Mouse (Mus musculus) limb, embryonic 15.5 days (tissue): ENCODE results near the gene Nat8. TPM values are rescaled to one million over a fixed set of nuclear protein-coding genes. Genes with fewer than 3 reads are reported as not detected.
A peak's percentile ranks its signal among the peaks of the same experiment; 100 is the strongest.
"Not testable (repeated sequence)": the region's sequence is repeated elsewhere in the genome, so short reads cannot be mapped to it uniquely, and the experiment has no call there.

Source experiments
- ATAC-seq: fragments of 200-750 bp; cut with Nextera tagmentation; 2 replicates; pipeline ENCODE4 v1.8.0; 2017; ENCODE audit warnings: low read depth, moderate TSS enrichment; ENCODE audit not compliant: insufficient number of reproducible peaks, low FRiP score, low TSS enrichment
- H3K27ac ChIP-seq: fragments of 300-500 bp; sonication (generic); 2 replicates; pipeline ENCODE4 v1.5.1; 2015; ENCODE audit warnings: moderate library complexity, mild to moderate bottlenecking, inconsistent platforms
- H3K27me3 ChIP-seq: fragments of 300-500 bp; sonication (generic); 2 replicates; pipeline ENCODE4 v1.6.1; 2015; ENCODE audit warnings: inconsistent platforms
- H3K36me3 ChIP-seq: fragments of 300-500 bp; sonication (generic); 2 replicates; pipeline ENCODE4 v1.6.1; 2015; ENCODE audit warnings: inconsistent platforms
- H3K4me1 ChIP-seq: fragments of 300-500 bp; sonication (generic); 2 replicates; pipeline ENCODE4 v1.6.1; 2015; ENCODE audit warnings: inconsistent platforms
- H3K4me2 ChIP-seq: fragments of 300-500 bp; sonication (generic); 2 replicates; pipeline ENCODE4 v1.6.1; 2015; ENCODE audit warnings: mild to moderate bottlenecking, inconsistent platforms
- H3K4me3 ChIP-seq: fragments of 300-500 bp; sonication (generic); 2 replicates; pipeline ENCODE4 v1.5.1; 2015; ENCODE audit warnings: mild to moderate bottlenecking, inconsistent platforms
- H3K9ac ChIP-seq: fragments of 300-500 bp; sonication (generic); 2 replicates; pipeline ENCODE4 v1.6.1; 2015; ENCODE audit warnings: inconsistent platforms
- H3K9me3 ChIP-seq: fragments of 300-500 bp; sonication (generic); 2 replicates; pipeline ENCODE4 v1.6.1; 2016; ENCODE audit warnings: inconsistent platforms
- WGBS: fragments of 180-500 bp; shearing (Covaris S2); methylation state at CpG from one replicate; pipeline ENCODE4 v1.1.7; 2015; 5-methylcytosine and 5-hydroxymethylcytosine counted together
- polyA plus RNA-seq: library from polyadenylated mRNA; unstranded; fragments of >200 nt; fragmentation: Nextera tagmentation; extraction: Ambion mirVana; gene quantifications from 2 replicates; pipeline ENCODE4 v1.2.1, GENCODE M21; 2015

The Nat8 gene
- polyA plus RNA-seq, result 0.13 TPM in 1 of 2 replicates, not detected in the other

- H3K4me1 ChIP-seq, result no peaks in the 10 kb centered on the region
- no peak within 1 kb of the TSS for H3K4me3 ChIP-seq
- 79% methylated on average over 7 of the region's 7 CpGs for whole genome bisulfite sequencing
- no peak within 1 kb of the TSS for H3K27ac ChIP-seq
- no peaks in the 10 kb centered on the region for H3K36me3 ChIP-seq
- no peak within 1 kb of the TSS for H3K9ac ChIP-seq
- H3K9me3 ChIP-seq, result no peaks in the 10 kb centered on the region
- ATAC-seq, result no peak
- no peak within 1 kb of the TSS for H3K4me2 ChIP-seq
- no peaks in the 10 kb centered on the region for H3K27me3 ChIP-seq
Observed at GRCm38 (mm10) chr6:85831796-85832321, at the start of gene Nat8. TSS of gene Nat8 (minus strand) at chr6:85832082.

GRCm38 (mm10) chr6:85869006-85869405 lies 37.1 kb upstream of the Nat8 start, which contains the start of gene Nat8f2:
TSS of gene Nat8f2 (minus strand) at chr6:85869158.
- 76% methylated on average over 5 of the region's 5 CpGs for WGBS
- ATAC-seq, H3K9me3 ChIP-seq, H3K9ac ChIP-seq, H3K4me1 ChIP-seq, H3K4me2 ChIP-seq, H3K36me3 ChIP-seq, H3K4me3 ChIP-seq, H3K27ac ChIP-seq, H3K27me3 ChIP-seq: not testable (repeated sequence)

- H3K9ac ChIP-seq, result no peak overlapping the region
- whole genome bisulfite sequencing, result 75% methylated on average over 8 of the region's 8 CpGs
Observed at GRCm38 (mm10) chr6:85867726-85868690, 36.1 kb upstream of the Nat8 start.

DNA sequence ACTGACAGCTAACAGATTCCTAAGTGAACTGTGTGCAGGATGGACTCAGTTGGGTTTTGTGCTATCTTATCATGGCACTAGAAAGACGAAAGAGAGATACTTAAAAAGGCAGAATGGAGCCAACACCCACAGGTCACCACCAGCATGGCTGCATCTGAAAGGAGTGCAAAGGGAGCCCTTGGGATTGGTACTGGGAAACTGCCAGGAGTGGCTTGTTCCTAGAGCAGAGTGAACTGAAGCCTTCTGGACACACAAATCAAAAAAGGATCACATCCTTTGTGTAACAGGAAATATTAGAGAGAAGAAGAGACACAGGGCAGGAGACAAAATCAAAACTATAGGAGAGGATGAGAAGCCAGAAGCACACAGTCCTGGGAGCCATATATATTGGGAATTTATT lies 35.1 kb upstream of the Nat8 start:
- H3K4me2 ChIP-seq, ATAC-seq, H3K4me3 ChIP-seq, H3K27me3 ChIP-seq, H3K36me3 ChIP-seq, H3K9me3 ChIP-seq, H3K27ac ChIP-seq, H3K9ac ChIP-seq, H3K4me1 ChIP-seq: not testable (repeated sequence)
- 83% methylated on average over 1 of the region's 1 CpGs for WGBS

More at GRCm38 (mm10) chr6:85867726-85868690, 36.1 kb upstream of the Nat8 start:
- ATAC-seq, result no peak
- Histone ChIP-seq H3K27ac (no peak overlapping the region), H3K4me1 (no peaks in the 10 kb centered on the region), H3K9me3 (no peaks in the 10 kb centered on the region), H3K4me3 (no peak overlapping the region), H3K36me3 (no peaks in the 10 kb centered on the region), H3K4me2 (no peak overlapping the region), H3K27me3 (no peaks in the 10 kb centered on the region)

GRCm38 (mm10) chr6:85866166-85866565 lies 34.3 kb upstream of the Nat8 start:
- H3K9me3 ChIP-seq, H3K4me1 ChIP-seq, H3K9ac ChIP-seq, H3K27me3 ChIP-seq, ATAC-seq, H3K4me3 ChIP-seq, H3K27ac ChIP-seq, H3K36me3 ChIP-seq, H3K4me2 ChIP-seq: not testable (repeated sequence)
- 92% methylated on average over 3 of the region's 3 CpGs for WGBS

- H3K9me3 ChIP-seq, H3K4me2 ChIP-seq, H3K4me1 ChIP-seq, ATAC-seq, H3K4me3 ChIP-seq, H3K27ac ChIP-seq, H3K27me3 ChIP-seq, H3K36me3 ChIP-seq, H3K9ac ChIP-seq: not testable (repeated sequence)
- WGBS, result 55% methylated on average over 5 of the region's 7 CpGs
Observed at GRCm38 (mm10) chr6:85864900-85865639, 33.2 kb upstream of the Nat8 start.

DNA sequence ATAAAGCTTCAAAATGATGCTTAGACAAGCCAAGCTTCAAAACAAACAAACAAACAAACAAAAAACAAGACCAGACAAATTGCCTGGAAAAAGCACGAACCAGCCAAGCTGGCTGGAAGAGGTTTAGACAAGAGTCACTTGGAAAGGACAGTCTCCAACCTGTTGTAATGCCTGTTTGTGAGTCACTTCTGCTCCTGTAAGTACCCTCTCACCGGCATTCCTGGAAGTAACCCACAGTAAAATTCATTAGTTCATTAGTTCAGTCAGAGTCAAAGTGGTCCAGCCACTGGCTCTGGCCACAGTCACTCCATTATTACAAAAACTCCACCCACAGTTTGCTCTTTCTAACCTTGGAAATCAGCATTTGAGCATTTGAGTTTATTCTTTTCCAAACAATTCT lies 32.0 kb upstream of the Nat8 start:
- H3K9me3 ChIP-seq, result no peaks in the 10 kb centered on the region
- no peak overlapping the region for H3K27ac ChIP-seq
- no peak for ATAC-seq
- H3K4me3 ChIP-seq, result no peak overlapping the region
- H3K27me3 ChIP-seq, result no peaks in the 10 kb centered on the region
- no peak overlapping the region for H3K4me2 ChIP-seq
- no peak overlapping the region for H3K9ac ChIP-seq
- no peaks in the 10 kb centered on the region for H3K36me3 ChIP-seq
- 80% methylated on average over 2 of the region's 2 CpGs for WGBS
- no peaks in the 10 kb centered on the region for H3K4me1 ChIP-seq

DNA sequence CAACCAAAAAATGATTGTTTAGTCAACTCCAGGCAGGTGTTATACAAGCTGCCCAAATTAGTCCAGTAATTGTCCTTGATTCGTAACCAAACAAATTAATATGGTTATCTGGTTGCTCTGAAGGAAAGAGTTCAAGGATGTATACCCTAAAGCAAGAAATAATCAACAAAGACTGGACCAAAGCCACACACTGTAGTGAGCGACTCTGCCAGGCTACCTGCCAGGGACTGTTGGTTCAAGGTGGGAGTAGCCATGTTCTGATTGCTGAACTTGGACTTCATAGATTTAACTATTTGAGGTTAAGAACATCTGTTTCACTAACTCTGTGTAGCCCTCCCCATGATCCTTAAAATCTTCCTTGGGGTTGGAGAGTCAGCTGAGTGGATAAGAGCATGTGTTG lies 31.3 kb upstream of the Nat8 start:
- ATAC-seq, result no peak
- no peak overlapping the region for H3K4me3 ChIP-seq
- 81% methylated on average over 2 of the region's 2 CpGs for WGBS

GRCm38 (mm10) chr6:85862565-85862964 lies 30.7 kb upstream of the Nat8 start:
- Histone ChIP-seq H3K27me3 (no peaks in the 10 kb centered on the region), H3K36me3 (no peaks in the 10 kb centered on the region), H3K27ac (no peak overlapping the region), H3K4me2 (no peak overlapping the region), H3K9ac (no peak overlapping the region), H3K9me3 (no peaks in the 10 kb centered on the region), H3K4me1 (no peaks in the 10 kb centered on the region), H3K4me3 (no peak overlapping the region)
- no peak for ATAC-seq
- 71% methylated on average over 3 of the region's 3 CpGs for WGBS

More for the DNA sequence above, 31.3 kb upstream of the Nat8 start:
- H3K9me3 ChIP-seq, result no peaks in the 10 kb centered on the region
- no peaks in the 10 kb centered on the region for H3K36me3 ChIP-seq
- H3K27me3 ChIP-seq, result no peaks in the 10 kb centered on the region
- H3K9ac ChIP-seq, result no peak overlapping the region
- no peak overlapping the region for H3K4me2 ChIP-seq
- no peaks in the 10 kb centered on the region for H3K4me1 ChIP-seq
- H3K27ac ChIP-seq, result no peak overlapping the region

DNA sequence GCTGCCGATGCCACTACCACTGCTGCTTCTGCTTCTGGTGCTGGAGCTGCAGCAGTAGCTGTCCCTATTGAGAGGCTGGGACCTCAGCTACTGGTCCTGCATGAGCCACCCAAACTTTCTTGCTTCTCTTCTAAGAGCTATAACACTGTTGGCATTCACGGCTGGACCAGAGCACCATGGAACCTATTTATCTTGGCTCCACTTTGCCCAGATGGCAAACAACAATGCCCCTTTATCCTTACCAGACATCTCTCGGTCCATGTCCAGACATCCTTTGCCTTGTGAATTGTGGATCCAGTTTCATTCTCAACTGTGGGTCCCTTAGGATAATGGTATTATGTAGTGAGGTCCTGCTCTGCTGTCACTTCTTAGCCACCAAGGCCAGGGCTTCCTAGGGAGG lies 29.4 kb upstream of the Nat8 start:
- H3K4me3 ChIP-seq, result no peak overlapping the region
- no peaks in the 10 kb centered on the region for H3K9me3 ChIP-seq
- H3K27me3 ChIP-seq, result no peaks in the 10 kb centered on the region
- 0 out of 2 replicates have a peak, but pooled peaks cover under 1% of the 10 kb centered on the region for H3K4me1 ChIP-seq
- no peak for ATAC-seq
- H3K27ac ChIP-seq, result no peak overlapping the region
- H3K36me3 ChIP-seq, result no peaks in the 10 kb centered on the region
- no peak overlapping the region for H3K9ac ChIP-seq
- H3K4me2 ChIP-seq, result no peak overlapping the region
- 83% methylated on average over 3 of the region's 3 CpGs for WGBS

DNA sequence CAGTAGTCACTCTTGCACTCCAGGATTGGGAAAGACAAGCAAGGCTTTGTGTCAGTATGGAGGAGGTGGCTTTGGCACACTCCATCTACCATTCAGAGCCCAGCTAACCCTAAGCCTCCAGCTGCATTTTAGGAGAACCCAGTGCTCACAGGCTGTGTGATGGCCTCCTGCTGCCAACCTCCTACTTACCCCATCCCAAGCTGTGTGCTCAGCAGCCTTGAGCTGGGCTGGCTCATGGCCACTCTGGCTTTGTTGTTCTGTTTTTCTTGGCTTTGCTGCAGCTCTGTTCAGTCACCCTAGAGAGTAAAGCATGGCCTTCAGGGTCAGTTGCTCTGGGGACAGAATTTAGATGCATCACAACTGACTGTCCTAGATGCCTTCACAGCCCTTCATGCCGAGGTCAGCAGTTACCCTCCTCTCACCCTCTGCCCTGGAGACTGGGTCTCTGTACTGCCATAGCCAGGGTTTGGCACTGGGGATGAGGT lies 24.4 kb upstream of the Nat8 start:
- ATAC-seq, result 0 out of 2 replicates have a peak, but pooled peaks have one; percentile 52
- Histone ChIP-seq H3K9ac (no peak overlapping the region), H3K27me3 (no peaks in the 10 kb centered on the region), H3K4me2 (no peak overlapping the region), H3K4me1 (0 out of 2 replicates have a peak, but pooled peaks cover 3% of the 10 kb centered on the region), H3K9me3 (no peaks in the 10 kb centered on the region), H3K36me3 (no peaks in the 10 kb centered on the region), H3K4me3 (no peak overlapping the region), H3K27ac (no peak overlapping the region)
- WGBS, result 79% methylated on average over 1 of the region's 1 CpGs
